Mouse (Mus musculus) liver, embryonic 14.5 days (tissue): ENCODE measurements around the gene Sytl1.

Experiments
- CTCF ChIP-seq: IDR thresholded peaks from 2 replicates; pipeline ENCODE4 v1.5.1; 2016; ENCODE audit warnings: antibody characterized with exemption, low read depth, control low read depth
- EP300 ChIP-seq: IDR thresholded peaks from 2 replicates; pipeline ENCODE4 v1.6.1; 2016; ENCODE audit warnings: antibody characterized with exemption, low read depth

- TF ChIP-seq EP300 (no peak), CTCF (no peak)
Measured at GRCm38 (mm10) chr4:133291255-133291654, 28.3 kb upstream of the Sytl1 start.
